Mouse (Mus musculus): ENCODE results near the gene Tyrobp. TPM values are rescaled to one million over a fixed set of nuclear protein-coding genes. Genes with fewer than 3 reads are reported as not detected.

Tyrobp gene
- polyA plus RNA-seq, 1 experiment: 425 TPM

DNA sequence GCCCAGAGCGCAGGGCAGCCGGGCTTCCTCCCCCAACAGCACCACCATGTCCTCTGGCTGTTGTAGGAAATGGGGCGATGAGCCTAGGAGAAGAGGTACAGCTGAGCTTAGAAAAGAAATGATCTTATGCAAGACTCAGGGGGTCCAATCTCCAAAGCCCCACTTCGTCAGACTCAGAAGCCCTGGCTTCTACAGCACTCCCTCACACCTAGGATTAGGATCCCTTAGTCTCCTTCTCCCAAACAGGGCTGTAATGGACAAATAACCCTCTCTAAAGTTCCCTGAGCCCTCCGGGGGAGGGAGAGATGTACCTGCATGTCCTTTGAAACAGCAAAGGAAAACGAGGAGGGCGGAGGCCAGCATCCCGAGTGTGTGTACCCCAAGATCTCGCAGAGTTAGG lies 42.9 kb downstream of the Tyrobp start:
- Histone ChIP-seq H3K4me1 (ENCODE audit: control insufficient read depth, insufficient read depth, low read length) (no peaks in the 10 kb centered on the region), H3K4me3 (replicated peaks; ENCODE audit: extremely low read depth, low read depth, low read length) (no peak overlapping the region)
- DNase-seq: no peak
- TF ChIP-seq CTCF (IDR thresholded peaks at IDR 0.05; ENCODE audit: insufficient read depth, low read length) (no peak), POLR2A (IDR thresholded peaks at IDR 0.05; ENCODE audit: borderline replicate concordance, extremely low read depth, low read depth, low read length) (no peak)
- WGBS: 5% methylated on average over 9 of the region's 9 CpGs

DNA sequence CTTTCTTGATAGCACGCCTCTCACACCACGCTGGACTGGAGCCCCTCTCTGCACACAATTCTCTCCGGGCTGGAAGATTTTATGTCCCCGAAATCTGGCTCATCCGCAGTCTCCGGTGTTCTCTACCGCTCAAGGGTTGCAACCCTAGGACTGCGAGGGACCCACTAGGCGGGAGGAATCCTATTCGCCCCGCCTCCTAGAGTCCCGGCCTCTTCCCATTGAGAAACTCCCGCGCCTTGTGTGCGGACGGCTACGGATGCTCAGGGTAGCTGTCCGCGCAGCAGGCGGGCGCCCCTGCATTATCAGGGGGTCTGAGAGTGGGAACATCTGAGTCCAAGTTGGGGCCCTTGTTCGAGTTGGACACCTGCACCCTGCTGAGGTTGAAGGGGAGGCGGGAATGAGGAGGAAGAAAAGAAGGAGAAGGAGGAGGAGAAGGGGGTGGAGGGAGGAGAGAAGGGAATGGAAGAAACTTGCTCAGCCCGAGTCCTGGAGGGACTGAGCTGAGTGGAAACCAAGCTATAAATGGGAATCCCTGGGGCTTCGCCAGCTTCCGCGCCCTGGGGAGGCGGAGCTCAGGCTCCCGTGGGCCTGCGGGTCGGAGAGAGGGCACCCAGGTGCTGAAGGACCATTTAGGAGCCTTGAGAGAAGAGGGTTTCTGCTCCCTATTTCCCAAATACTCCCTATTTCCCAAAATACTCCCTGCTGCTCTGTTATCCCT lies 43.5 kb downstream of the Tyrobp start:
- TF ChIP-seq CTCF (IDR thresholded peaks at IDR 0.05; ENCODE audit: insufficient read depth, low read length) (no peak), POLR2A (IDR thresholded peaks at IDR 0.05; ENCODE audit: borderline replicate concordance, extremely low read depth, low read depth, low read length) (no peak)
- DNase-seq: no peak
- 1% methylated on average over 31 of the region's 31 CpGs for WGBS
- H3K4me1 ChIP-seq (ENCODE audit: control insufficient read depth, insufficient read depth, low read length): no peaks in the 10 kb centered on the region
- H3K4me3 ChIP-seq (replicated peaks; ENCODE audit: extremely low read depth, low read depth, low read length): no peak overlapping the region

DNA sequence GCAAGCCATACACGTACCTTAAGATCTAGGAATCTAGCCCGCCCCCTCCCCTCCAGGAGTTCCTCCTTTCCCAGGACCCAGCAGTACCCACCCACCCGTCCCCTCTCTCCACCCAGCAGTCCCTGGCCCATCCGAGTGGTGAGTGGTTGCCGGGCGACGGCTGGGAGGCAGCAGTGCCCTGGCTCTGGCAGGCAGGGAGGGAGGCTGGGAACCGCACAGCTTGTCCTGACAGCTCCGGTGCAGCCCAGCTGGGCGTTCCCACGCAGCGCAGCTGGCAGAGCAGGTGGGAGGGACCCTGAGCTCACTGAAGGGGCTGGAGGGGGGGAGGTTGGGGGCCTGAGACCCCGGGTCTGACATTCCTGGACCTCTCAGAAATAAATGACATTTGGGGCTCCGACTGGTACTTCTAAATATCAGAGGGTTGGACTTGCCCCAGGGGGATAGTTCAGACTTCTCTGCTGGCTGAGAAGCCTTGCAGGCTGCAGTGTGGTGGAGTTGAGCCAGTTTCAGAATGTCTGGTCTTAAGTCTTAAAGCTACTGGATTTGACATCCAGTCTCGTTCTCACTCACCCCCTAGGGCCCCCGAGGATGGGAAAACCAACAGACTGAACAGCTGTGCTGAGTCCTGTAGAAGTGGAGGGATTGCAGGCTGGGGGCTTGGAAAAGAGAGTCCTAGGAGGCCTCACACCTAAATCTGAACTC lies 44.2 kb downstream of the Tyrobp start, which contains the start of the genes Kirrel2 and Nphs1:
Gene Kirrel2, minus strand, starts transcription at position 62 of the 702 bp plus-strand sequence.
Gene Nphs1, plus strand, starts transcription at position 687 of the 702 bp plus-strand sequence.
- DNase-seq: no peak
- Histone ChIP-seq H3K4me1 (ENCODE audit: control insufficient read depth, insufficient read depth, low read length) (no peaks in the 10 kb centered on the region), H3K4me3 (replicated peaks; ENCODE audit: extremely low read depth, low read depth, low read length) (no peak within 1 kb of the TSS)
- TF ChIP-seq POLR2A (IDR thresholded peaks at IDR 0.05; ENCODE audit: borderline replicate concordance, extremely low read depth, low read depth, low read length) (no peak), CTCF (IDR thresholded peaks at IDR 0.05; ENCODE audit: insufficient read depth, low read length) (no peak)
- 6% methylated on average over 16 of the region's 16 CpGs for WGBS

DNA sequence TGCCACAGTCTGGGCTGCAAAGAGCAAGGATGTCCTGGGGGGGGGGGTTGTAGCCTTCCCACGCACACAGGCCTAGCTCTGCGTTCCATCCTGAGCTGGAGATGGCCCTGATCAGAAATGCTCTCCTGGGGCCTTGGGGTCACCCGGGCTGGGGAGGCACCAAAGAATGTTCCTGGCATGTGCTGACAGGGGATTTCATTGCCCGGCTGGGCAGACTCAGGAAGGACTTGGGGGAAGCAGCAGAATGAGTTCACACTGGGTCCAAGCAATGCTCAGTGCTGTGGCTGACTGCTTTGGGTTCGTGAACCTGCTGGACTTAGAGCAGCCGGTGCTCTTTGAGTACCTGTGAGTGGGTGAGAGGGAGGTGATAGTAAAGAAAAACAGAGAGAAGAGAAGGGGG lies 45.9 kb downstream of the Tyrobp start:
- TF ChIP-seq CTCF (IDR thresholded peaks at IDR 0.05; ENCODE audit: insufficient read depth, low read length) (no peak), POLR2A (IDR thresholded peaks at IDR 0.05; ENCODE audit: borderline replicate concordance, extremely low read depth, low read depth, low read length) (no peak)
- no peak for DNase-seq
- H3K4me1 ChIP-seq (ENCODE audit: control insufficient read depth, insufficient read depth, low read length): no peaks in the 10 kb centered on the region
- no peak overlapping the region for H3K4me3 ChIP-seq (replicated peaks; ENCODE audit: extremely low read depth, low read depth, low read length)
- WGBS: 36% methylated on average over 6 of the region's 6 CpGs

DNA sequence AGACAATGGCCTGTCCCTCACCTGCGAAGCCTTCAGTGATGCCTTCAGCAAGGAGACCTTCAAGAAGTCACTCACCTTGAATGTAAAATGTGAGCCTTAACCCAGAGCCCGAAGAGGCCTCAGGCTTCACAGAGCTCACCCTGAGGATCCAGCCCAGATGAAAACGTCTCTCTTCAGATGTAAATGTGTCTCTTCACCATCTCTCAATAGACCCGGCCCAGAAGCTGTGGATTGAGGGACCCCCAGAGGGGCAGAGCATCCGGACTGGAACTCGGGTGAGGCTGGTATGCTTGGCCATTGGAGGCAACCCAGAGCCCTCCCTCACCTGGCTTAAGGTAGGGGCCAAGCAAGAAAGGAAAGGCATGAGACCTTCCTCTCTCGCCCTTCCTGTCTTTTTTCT lies 50.0 kb downstream of the Tyrobp start:
- TF ChIP-seq CTCF (IDR thresholded peaks at IDR 0.05; ENCODE audit: insufficient read depth, low read length) (no peak), POLR2A (IDR thresholded peaks at IDR 0.05; ENCODE audit: borderline replicate concordance, extremely low read depth, low read depth, low read length) (no peak)
- no peaks in the 10 kb centered on the region for H3K4me1 ChIP-seq (ENCODE audit: control insufficient read depth, insufficient read depth, low read length)
- WGBS: 32% methylated on average over 7 of the region's 7 CpGs
- DNase-seq: no peak
- no peak overlapping the region for H3K4me3 ChIP-seq (replicated peaks; ENCODE audit: extremely low read depth, low read depth, low read length)

DNA sequence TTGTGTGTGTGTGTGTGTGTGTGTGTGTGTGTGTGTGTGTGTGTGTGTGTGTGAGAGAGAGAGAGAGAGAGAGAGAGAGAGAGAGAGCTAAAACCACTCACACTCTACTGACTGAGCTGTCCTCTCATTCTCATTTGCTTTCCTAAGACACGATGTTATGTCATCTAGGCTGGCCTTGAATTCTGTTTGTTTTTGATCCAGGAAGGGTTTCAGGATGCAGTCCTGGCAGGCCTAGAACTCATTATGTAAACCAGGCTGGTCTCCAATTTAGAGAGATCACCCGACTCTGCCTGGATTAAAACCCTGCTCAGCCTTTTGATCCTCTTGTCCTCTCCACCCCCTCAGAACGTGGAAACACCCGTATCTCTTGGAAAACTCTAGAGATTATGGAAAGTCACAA lies 50.4 kb downstream of the Tyrobp start:
- no peak for DNase-seq
- no peak for TF ChIP-seq POLR2A (IDR thresholded peaks at IDR 0.05; ENCODE audit: borderline replicate concordance, extremely low read depth, low read depth, low read length)
- no peak for TF ChIP-seq CTCF (IDR thresholded peaks at IDR 0.05; ENCODE audit: insufficient read depth, low read length)
- 16% methylated on average over 4 of the region's 4 CpGs for WGBS
- H3K4me3 ChIP-seq (replicated peaks; ENCODE audit: extremely low read depth, low read depth, low read length): no peak overlapping the region
- H3K4me1 ChIP-seq (ENCODE audit: control insufficient read depth, insufficient read depth, low read length): no peaks in the 10 kb centered on the region

DNA sequence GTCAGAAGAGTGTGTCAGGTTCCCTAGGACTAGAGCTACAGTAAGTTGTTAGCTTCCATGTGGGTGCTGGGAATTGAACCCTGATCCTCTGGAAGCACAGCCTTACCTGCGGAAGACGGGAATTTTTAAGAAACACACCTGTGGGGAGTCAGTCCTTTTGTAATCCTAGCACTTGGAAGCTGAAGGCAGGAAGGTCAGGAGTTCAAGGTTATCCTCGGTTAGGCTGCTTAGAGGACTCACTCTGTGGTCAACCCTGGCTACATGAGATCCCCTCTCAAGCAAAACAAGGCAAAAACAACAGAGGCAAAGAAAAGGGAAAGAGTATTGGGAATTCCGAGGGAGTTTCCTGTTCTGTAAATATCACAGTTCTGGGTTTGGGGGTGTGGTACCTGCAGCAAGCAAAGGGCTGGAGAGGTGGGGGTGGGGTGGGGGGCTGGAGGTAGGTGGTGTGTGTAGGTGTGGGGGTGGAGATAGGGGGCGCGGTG lies 51.3 kb downstream of the Tyrobp start:
- H3K4me1 ChIP-seq (ENCODE audit: control insufficient read depth, insufficient read depth, low read length): no peaks in the 10 kb centered on the region
- no peak overlapping the region for H3K4me3 ChIP-seq (replicated peaks; ENCODE audit: extremely low read depth, low read depth, low read length)
- DNase-seq: no peak
- TF ChIP-seq POLR2A (IDR thresholded peaks at IDR 0.05; ENCODE audit: borderline replicate concordance, extremely low read depth, low read depth, low read length) (no peak), CTCF (IDR thresholded peaks at IDR 0.05; ENCODE audit: insufficient read depth, low read length) (no peak)
- WGBS: 20% methylated on average over 6 of the region's 6 CpGs

Other genes with a start within 250 kb of the Tyrobp start
- gene Zfp146, start 244.0 kb upstream of the Tyrobp start, polyA plus RNA-seq (2012; rRNA removed): 9.5 and 14.8 TPM in 2 replicates
- gene Cox7a1, start 229.6 kb upstream of the Tyrobp start, polyA plus RNA-seq (2012; rRNA removed): 14.1 and 42.3 TPM in 2 replicates
- 784 and 1,083 TPM in 2 replicates for gene Capns1, start 214.9 kb upstream of the Tyrobp start, polyA plus RNA-seq (2012; rRNA removed)
- 95.6 and 110 TPM in 2 replicates for gene Polr2i, start 181.8 kb upstream of the Tyrobp start, polyA plus RNA-seq (2012; rRNA removed)
- 38.4 and 41.6 TPM in 2 replicates for gene Tbcb, start 181.5 kb upstream of the Tyrobp start, polyA plus RNA-seq (2012; rRNA removed)
- not detected in 2 replicates for gene Ovol3, start 178.0 kb upstream of the Tyrobp start, polyA plus RNA-seq (2012; rRNA removed)
- gene Thap8, start 133.7 kb upstream of the Tyrobp start, polyA plus RNA-seq (2012; rRNA removed): 0.21 and 0.55 TPM in 2 replicates
- gene Wdr62, start 133.3 kb upstream of the Tyrobp start, polyA plus RNA-seq (2012; rRNA removed): 15.9 and 24.9 TPM in 2 replicates
- 7.7 and 7.9 TPM in 2 replicates for gene Clip3, start 122.0 kb upstream of the Tyrobp start, polyA plus RNA-seq (2012; rRNA removed)
- 141 and 163 TPM in 2 replicates for gene Alkbh6, start 105.0 kb upstream of the Tyrobp start, polyA plus RNA-seq (2012; rRNA removed)
- gene Syne4, start 99.0 kb upstream of the Tyrobp start, polyA plus RNA-seq (2012; rRNA removed): 14.5 and 21.5 TPM in 2 replicates
- gene E130208F15Rik, start 92.0 kb upstream of the Tyrobp start, polyA plus RNA-seq (2012; rRNA removed): 0.50 and 0.55 TPM in 2 replicates
- gene Sdhaf1, start 89.9 kb upstream of the Tyrobp start, polyA plus RNA-seq (2012; rRNA removed): 14.2 and 21.4 TPM in 2 replicates
- 8.7 and 10.9 TPM in 2 replicates for gene Lrfn3, start 51.0 kb upstream of the Tyrobp start, polyA plus RNA-seq (2012; rRNA removed)
- 33.9 and 37.1 TPM in 2 replicates for gene Hcst, start 6.1 kb downstream of the Tyrobp start, polyA plus RNA-seq (2012; rRNA removed)
- 7.2 and 8.6 TPM in 2 replicates for gene Nfkbid, start 8.0 kb downstream of the Tyrobp start, polyA plus RNA-seq (2012; rRNA removed)
- gene Aplp1, start 31.8 kb downstream of the Tyrobp start, polyA plus RNA-seq (2012; rRNA removed): 9.5 and 11.8 TPM in 2 replicates
- gene Kirrel2, start 43.9 kb downstream of the Tyrobp start, polyA plus RNA-seq (2012; rRNA removed): not detected in 2 replicates
- gene Nphs1, start 44.6 kb downstream of the Tyrobp start, polyA plus RNA-seq (2012; rRNA removed): not detected in 2 replicates
- 0.12 TPM in 1 of 2 replicates, not detected in the other for gene Prodh2, start 79.9 kb downstream of the Tyrobp start, polyA plus RNA-seq (2012; rRNA removed)
- gene Arhgap33, start 121.3 kb downstream of the Tyrobp start, polyA plus RNA-seq (2012; rRNA removed): 21.4 and 24.0 TPM in 2 replicates
- gene Hspb6, start 138.4 kb downstream of the Tyrobp start, polyA plus RNA-seq (2012; rRNA removed): 50.5 and 129 TPM in 2 replicates
- 10.2 and 12.4 TPM in 2 replicates for gene Proser3, start 138.5 kb downstream of the Tyrobp start, polyA plus RNA-seq (2012; rRNA removed)
- 27.1 and 29.4 TPM in 2 replicates for gene Lin37, start 146.1 kb downstream of the Tyrobp start, polyA plus RNA-seq (2012; rRNA removed)
- gene U2af1l4, start 149.5 kb downstream of the Tyrobp start, polyA plus RNA-seq (2012; rRNA removed): 47.6 and 50.1 TPM in 2 replicates
- gene Gm49396, start 149.6 kb downstream of the Tyrobp start, polyA plus RNA-seq (2012; rRNA removed): 2.2 and 3.9 TPM in 2 replicates
- 92.5 and 133 TPM in 2 replicates for gene Psenen, start 149.9 kb downstream of the Tyrobp start, polyA plus RNA-seq (2012; rRNA removed)
- 9.6 and 12.0 TPM in 2 replicates for gene Igflr1, start 151.7 kb downstream of the Tyrobp start, polyA plus RNA-seq (2012; rRNA removed)
- gene Kmt2b, start 175.0 kb downstream of the Tyrobp start, polyA plus RNA-seq (2012; rRNA removed): 49.9 and 58.6 TPM in 2 replicates
- gene Zbtb32, start 185.1 kb downstream of the Tyrobp start, polyA plus RNA-seq (2012; rRNA removed): 5.1 and 5.7 TPM in 2 replicates
- gene Upk1a, start 199.1 kb downstream of the Tyrobp start, polyA plus RNA-seq (2012; rRNA removed): 8.5 and 8.6 TPM in 2 replicates
- 183 and 273 TPM in 2 replicates for gene Cox6b1, start 212.4 kb downstream of the Tyrobp start, polyA plus RNA-seq (2012; rRNA removed)
- gene Etv2, start 222.1 kb downstream of the Tyrobp start, polyA plus RNA-seq (2012; rRNA removed): not detected in 2 replicates
- 78.0 and 79.7 TPM in 2 replicates for gene Rbm42, start 236.6 kb downstream of the Tyrobp start, polyA plus RNA-seq (2012; rRNA removed)

All from lung, adult 2 months (tissue).